Mouse (Mus musculus) layer of hippocampus, adult 18-20 months (tissue): ENCODE measurements around the gene Hoxc5. TPM values are rescaled to one million over a fixed set of nuclear protein-coding genes. Genes with fewer than 3 reads are reported as not detected.

Experiments
- DNase-seq, 2 experiments: peaks; one replicate each; pipeline ENCODE4 v3.0.0; 2022; ENCODE audit warnings: low spot score in 2 of 2
- total RNA-seq, 2 experiments: library from RNA; stranded (reverse); gene quantifications; 2 replicates each; pipeline ENCODE4 v1.2.3; 2021

Gene Hoxc5
- total RNA-seq, 2 experiments from 2014 or later: not detected

GRCm38 (mm10) chr15:103034807-103035547, 67.7 kb downstream of the Hoxc5 start:
- DNase-seq: no peak

GRCm38 (mm10) chr15:103035548-103035881, 68.3 kb downstream of the Hoxc5 start:
- DNase-seq: no peak

DNA sequence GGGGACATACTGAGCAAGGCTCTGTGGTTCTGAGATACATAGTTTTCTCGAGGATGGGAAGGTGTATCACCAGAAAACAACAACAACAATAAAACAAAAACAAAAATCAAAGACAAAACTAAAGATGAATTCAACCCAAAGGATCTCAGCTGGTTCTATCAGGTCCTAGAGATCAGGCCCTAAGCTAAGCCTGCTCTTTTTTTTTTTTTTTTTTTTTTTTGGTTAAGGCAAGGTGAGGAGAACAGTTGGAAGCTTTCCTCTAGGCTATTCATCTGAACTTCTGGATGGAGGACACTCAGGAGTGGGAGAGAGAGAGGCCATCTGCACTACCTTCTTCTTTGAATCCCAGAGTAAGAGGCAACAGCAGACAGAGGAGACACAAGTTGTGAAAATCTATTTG, 70.3 kb downstream of the Hoxc5 start:
- no peak for DNase-seq

- DNase-seq: no peak
Measured at GRCm38 (mm10) chr15:103038701-103039480, 71.6 kb downstream of the Hoxc5 start.

DNA sequence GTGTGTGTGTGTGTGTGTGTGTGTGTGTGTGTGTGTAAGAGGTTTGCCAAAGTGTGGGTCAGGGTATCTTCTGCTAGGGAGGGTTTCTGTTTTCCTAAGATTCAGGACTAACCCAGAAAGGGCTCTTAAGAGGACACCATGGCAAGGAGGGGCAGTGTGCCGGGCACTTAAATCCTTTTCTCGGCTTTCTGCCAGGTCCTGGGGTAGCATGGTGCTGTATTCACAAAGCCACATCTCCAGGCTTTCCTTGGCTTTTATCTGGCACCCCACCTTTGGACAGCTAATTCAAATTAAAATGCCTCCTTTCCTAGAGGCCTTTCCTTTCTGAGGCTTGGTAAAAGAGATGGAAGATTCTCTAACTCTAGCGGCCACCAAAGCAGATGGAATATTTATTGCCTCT, 72.4 kb downstream of the Hoxc5 start:
- DNase-seq: no peak

GRCm38 (mm10) chr15:103040601-103041000, 73.4 kb downstream of the Hoxc5 start:
- no peak for DNase-seq

DNA sequence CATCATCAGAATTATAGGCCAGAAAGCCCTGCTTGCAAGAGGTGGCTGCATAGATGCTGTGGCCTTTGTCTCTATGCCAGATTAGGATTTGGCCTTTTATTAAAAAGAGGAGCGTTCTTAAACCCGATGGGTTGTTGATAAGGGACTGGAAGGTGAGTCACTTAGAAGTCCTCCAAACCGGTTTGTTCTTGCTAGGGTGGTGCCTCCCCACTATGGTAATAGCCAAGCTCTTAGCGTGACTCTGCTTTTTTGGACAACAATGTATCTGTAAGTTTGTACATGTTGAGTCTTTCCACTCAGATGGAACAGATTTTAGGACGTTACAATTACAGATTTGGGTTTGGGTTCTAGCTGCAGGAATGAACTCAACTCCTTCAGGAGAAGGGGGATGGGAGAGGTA, 74.4 kb downstream of the Hoxc5 start:
- no peak for DNase-seq

DNA sequence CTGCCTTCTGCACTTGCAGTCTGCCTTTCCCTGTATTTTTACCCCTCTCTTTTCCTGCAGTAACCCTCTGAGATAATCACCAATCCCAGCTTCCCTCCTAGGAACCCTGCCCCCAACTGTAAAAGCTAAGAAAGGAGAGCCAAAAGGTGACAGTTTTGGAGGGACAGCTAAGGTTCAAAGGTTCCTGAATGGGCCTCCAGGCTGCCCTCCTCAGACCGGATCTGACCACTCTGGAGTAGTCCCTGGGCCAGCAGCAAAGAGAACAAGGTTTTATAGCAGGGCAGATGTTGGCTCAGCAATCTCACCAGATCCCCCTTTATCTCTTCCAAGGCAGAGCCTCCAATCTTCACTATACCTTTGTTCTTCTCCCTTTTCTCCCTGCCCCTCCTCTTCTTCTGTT, 75.0 kb downstream of the Hoxc5 start:
- no peak for DNase-seq

DNA sequence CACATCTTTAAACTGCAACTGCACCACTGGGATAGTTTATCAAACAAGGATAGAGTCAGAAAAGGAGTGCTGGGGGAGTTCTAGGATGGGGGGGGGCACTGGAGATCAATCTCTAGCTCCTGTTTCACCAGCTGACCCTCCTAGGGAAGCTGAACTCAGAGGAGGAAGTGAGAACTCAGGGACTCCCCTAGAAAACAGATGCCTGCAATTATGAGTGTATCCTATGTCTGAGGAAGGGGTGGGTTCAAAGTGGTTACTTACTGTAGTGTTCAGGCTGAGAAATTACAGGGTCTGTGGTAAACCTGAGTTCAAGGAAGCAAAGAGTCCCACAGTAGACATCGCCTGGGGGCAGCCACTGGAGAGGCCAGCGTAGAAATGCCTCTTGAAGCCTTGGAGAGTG, 84.4 kb downstream of the Hoxc5 start:
- no peak for DNase-seq

- DNase-seq: no peak
Measured at GRCm38 (mm10) chr15:103053210-103053609, 86.0 kb downstream of the Hoxc5 start.

DNA sequence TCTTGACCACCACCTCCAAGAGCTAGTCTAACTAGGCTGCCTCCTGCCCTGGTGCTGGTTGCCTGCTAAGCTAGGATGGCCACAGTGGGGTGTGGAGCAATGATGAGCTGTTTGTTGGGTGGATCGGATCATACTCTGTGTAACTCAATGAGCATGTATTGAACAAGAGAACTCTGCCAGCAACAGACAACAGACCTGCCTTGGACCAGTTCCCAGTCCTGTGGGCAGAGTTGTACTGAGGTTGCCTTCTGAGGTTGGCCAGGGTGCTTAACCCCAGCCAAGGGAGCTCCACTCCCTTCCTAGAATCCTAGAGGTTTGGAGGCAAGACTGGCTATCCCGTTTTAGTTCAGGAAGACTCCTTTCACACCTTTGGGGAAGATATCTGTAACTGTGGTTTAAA, 89.2 kb downstream of the Hoxc5 start:
- DNase-seq: no peak

DNA sequence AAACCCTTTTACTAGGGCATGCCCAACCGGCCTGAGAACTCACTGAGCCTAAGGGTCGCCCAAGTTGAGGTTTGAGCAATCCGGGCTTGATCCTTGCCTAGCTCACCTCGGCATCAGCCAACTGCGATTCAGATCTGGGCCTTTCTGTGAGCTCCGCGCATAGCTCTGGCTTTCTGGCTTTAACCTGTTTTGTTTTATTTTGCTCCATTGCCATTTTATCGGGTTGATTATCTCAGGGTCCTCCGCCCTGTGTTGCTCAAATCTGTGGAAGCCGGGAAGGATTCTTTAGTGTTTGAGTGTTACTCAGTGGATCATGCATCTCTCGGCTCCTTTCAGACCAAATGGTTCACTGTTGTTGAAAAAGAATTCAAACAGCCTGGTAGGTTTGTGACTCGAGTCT, 91.5 kb downstream of the Hoxc5 start:
- DNase-seq: no peak

DNA sequence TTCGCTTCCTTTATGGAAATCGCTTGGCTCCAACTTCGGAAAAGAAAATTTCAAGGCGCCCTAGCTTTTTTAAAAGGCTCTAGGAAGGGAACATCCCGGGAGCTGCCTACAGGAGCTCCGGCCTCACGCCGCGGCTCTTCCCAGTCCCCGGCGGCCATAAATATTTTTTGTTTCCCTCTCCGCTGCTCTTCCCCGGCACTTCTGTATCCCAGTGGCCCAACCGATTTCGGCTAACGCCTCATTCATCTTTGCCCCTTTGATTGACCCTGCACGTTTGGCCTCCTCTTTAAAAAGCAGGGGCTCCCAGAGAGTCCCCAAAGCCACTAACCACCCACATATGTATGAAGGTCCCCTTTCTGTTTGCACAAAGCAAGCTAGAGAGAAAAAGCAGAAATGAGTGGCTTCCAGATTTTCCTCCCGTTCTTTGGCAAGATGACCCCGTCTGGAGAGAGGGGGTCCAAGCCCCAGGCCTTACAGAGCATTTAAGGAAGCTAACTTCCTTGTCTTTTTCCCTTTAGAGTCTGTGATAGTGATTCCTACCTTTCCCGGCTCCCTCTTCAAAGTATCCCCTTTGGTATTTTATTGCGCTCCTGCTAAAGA, 92.2 kb downstream of the Hoxc5 start:
- no peak for DNase-seq

DNA sequence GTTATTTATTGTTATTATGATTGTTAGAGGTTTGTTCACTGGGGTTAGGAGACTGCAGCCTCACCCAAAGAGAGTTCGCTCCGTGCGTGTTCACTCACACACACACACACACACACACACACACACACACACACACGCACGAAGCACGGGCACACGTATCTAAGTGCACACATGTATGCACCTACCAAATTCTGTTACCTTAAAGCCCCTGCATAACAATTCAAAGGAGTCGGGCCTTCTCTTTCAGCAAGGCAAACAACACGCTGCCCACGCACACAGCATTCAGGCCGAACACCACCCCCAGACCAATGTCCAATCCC, 92.7 kb downstream of the Hoxc5 start:
- no peak for DNase-seq

- no peak for DNase-seq
Measured at GRCm38 (mm10) chr15:103060341-103061130, 93.3 kb downstream of the Hoxc5 start.

DNA sequence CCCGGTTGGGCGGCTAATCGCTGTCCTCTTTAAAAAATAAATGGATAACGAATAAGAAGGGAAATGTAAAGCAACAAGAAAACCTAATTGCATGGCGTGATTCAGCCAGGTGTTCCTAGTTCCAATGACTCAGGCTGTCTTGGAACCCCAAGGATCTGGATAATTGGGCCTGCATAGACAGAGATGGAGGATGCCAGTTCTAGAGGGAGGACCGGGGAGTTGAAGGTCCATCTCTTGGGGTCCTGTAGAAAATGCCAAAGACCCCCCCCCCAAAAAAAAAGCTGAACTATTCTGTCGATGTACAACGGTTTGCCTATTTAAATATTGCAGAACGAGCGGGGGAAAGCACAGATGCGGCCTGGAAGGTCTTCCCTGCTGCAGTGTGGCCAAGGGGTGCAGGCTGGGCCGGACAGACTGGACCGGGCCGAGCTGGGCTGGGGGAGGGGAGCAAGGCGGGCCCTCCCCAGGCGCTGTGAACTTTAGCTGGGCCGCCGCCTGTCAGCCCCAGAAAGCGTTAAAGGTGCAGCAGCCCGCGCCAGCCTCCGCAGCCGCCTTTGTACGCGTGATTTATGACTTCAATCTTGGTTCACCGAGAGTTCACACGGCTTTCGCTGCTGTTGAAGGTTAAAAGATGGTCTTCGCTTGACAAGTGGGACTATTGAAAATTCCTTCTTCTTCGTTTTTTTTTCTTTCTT, 94.0 kb downstream of the Hoxc5 start:
- DNase-seq: no peak

- DNase-seq: no peak
Measured at GRCm38 (mm10) chr15:103061988-103062387, 94.7 kb downstream of the Hoxc5 start.

DNA sequence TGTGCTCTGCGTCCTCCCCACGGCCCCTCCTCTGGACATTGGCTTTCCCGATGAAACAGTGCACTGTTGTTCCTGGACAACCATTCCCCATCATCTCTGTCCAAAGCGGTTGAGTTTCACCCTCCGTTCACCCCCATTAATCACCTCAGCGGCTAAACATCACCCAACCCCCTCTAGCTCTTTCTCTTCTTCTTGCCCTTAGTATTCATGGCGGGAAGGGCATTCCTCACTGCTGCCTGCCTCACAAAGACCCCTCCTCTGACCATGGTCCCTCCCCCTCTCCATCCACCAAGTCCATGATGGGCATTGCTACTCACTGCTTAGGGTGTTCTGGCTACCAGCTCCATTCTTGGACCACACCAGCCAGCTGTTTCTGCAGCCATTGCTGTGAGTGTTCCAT, 98.4 kb downstream of the Hoxc5 start:
- no peak for DNase-seq
